Mouse (Mus musculus) heart, adult 18-20 months (tissue): ENCODE measurements at regions not wholly inside any gene's neighbourhood (a gene's known extent, or its start where the extent isn't known, plus 50 kb on each side); places are given as distances from the start of the nearest gene placed in this dataset.

Source experiments
- DNase-seq, 2 experiments: peaks; one replicate each; pipeline ENCODE4 v3.0.0; 2021 to 2022; ENCODE audit warnings: mixed read lengths in 1 of 2

DNA sequence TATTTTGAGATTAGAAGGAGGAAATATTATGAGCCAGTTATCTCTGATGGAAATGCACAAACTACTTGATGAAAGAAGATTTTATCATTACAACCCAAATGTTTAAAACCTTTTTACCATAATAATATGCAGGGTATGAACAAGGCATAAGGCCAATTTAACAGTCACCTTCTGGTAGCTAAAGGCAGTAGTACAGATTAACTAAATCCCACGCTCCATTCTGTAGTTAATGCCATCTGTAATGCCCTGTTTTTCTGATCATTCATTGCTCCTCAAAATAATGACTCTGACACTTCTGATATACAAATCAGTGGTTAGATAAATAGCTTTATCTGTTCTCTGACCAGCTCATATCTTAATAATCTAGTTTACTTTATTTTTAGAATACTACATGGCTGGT lies 987.8 kb downstream of the Pcdh7 start:
- DNase-seq: no peak

DNA sequence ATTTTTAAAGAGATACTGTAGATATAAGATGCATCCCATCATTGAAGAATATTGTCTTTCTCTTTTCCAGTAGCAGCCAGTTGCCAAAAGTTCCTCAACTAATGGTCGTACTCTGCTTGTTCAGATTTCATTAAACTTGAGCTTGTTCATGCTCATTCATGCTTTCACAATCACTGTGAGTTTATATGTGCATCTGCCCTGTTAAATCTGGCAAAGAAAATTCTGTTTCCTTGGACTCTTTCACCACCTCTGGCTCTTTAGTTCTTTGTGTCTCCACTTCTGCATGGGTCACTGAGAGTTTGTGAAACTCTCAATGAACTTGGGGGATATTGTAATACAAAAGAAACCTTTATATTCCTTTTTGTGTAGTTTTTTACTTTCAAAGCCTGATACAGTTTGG lies 994.6 kb downstream of the Pcdh7 start:
- DNase-seq: no peak

DNA sequence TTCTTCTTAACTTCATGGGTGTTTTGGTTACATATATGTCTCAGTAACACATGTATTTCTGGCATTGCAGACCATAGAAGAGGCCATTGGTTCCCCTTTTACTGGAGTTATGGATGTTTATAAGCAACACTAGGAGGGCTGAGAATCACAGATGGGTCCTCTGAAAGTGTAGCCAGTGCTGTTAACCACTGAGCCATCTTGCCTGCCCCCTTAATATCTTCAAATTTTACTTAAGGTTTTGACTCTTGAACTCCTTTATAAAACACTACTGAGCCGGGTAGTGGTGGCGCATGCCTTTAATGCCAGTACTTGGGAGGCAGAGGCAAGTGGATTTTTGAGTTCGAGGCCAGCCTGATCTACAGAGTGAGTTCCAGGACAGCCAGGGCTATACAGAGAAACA lies 1015.6 kb downstream of the Pcdh7 start:
- DNase-seq: no peak

DNA sequence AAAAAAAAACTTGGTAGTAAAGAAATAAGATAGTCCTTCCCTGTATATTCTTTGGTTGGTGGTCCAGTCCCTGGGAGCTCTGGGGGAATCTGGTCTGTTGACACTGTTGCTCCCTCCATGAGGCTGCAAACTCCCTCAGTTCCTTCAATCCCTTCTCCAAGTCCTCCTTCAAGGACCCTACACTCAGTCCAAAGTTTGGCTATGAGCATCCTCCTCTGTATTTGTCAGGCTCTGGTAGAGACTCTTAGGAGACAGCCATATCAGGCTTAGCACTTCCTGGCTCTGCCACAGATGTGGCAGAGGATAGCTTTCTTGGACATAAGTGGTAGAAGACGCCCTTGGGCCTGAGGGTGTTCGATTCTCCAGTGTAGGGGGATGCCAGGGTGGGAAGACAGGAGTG lies 1016.2 kb downstream of the Pcdh7 start:
- DNase-seq: no peak

DNA sequence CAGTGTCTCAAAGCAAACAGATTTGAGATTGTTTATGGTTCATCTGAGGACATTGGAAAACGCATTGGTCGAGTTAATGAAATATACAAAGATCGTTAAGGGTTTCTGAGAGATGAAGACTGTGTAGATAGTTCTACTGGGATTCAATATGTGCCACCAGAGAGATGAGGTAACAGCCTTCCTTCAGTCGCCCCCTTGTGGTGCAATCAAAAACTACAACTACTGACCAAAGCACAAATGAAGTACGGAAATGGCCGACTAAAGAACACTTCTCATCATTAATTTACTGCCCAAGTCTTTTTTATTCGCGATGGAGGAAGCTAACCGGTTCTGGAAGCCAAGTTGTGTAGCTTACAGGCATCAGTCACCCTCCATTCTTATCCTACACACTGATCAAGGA lies 1018.8 kb downstream of the Pcdh7 start:
- peak; percentile 16 to 77 for DNase-seq

DNA sequence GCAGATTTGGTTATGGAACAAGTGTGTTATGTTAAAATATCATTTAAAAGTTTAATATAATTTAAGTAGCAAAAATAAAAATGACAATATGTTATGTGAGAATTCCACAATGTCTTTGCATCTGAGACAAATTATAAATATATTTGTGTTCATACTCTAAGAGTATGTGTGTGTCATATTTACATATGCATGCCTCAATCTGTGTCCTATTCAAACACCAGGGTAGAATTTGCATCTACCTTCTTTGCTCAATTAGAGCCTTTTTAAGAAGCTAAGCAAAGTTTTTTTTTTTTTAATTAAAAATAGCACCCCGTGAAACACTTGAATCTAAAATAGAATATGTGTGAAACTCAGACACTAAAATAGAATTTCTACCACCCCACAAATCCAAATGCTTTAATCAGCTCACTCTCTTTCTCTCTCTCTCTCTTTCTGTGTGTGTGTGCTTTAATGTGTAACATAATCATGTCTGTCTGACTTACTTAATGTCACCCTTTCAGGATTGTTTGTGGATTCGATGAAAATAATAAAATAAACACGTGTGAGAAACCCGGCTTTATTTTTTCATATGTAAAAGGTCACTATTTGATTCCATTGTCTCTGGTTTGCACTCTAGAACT lies 1019.6 kb downstream of the Pcdh7 start:
- no peak for DNase-seq

DNA sequence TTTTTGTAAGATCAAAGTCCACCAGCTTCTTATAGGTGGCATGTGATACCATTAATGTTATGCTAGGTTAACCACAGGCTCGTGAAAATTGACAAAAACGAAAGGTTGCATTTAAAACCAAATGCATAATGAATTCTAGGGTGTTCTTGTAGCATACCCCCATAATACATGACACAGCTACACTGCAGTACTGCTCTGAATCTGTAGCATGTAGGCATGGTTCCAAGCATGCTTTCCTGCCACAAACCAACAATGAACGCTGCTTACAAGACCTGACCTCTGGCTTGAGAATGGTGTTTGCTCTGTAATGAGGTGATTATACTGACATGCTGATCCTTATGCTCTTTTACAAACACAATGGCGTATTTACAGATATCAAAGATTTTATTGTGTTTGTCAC lies 1020.3 kb downstream of the Pcdh7 start:
- no peak for DNase-seq

DNA sequence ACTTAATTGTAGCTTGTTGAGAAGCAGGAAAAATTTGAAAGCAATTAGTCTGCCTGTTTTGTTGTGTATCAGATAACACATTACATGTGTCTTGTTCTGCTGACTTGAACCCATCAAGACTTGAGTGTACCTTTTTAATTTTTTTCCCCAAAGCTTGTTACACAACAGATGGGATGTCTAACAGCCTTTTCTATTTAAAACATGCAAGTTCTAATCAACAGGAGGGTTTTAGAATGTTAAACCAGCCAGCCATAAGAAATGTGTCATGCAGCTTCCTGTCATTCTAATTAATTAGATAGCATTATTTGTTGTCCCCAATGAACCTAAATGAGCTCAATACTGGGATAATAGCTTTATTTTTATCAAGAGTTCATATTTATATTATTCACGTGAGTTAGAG lies 1023.0 kb downstream of the Pcdh7 start:
- no peak for DNase-seq

DNA sequence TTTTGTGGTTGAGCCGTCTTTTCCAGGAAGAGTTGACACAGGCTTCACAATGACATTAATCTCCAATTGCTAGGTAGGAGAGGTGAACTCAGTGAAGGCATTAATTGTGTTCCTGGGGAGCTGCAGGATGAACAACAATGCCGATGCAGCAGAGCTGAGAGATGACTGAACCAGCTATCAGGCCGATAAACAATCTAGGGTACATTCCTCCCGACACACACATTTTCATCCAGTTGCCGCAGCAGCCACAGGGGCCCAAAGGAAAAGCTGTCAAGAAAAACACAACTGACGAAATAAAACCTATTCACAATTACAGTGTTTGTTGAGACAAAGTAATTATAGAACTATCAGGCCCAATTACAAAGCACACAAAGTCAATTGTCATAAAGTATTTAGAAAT lies 1029.9 kb downstream of the Pcdh7 start:
- no peak for DNase-seq

DNA sequence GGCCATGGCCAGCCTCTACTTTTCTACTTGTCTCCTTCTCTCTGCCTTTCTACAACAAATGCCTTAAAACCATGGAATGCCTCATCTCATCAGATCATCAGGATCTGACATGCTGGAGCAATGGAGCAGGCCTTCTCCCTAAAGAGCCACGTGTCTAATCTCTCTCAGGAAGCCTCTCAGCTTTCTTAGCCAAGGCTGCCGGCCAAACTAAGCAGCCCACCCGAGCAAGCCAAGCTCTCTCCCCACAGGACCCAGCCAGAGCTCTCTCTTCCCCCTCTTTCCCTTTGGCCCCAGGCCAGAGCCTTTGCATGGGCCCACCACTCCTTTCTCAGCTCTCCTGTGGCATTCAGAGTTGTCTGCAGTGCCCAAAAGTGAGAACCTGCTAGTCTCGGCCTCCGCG lies 1034.0 kb downstream of the Pcdh7 start:
- DNase-seq: no peak
